Mouse (Mus musculus) ovary, postnatal 14 days (tissue): Measurements from ENCODE around the gene Malrd1.

ENCODE experiments used
- DNase-seq: peaks from one replicate; pipeline ENCODE4 v3.0.0; 2022; ENCODE audit warnings: low spot score

Gene Malrd1

DNA sequence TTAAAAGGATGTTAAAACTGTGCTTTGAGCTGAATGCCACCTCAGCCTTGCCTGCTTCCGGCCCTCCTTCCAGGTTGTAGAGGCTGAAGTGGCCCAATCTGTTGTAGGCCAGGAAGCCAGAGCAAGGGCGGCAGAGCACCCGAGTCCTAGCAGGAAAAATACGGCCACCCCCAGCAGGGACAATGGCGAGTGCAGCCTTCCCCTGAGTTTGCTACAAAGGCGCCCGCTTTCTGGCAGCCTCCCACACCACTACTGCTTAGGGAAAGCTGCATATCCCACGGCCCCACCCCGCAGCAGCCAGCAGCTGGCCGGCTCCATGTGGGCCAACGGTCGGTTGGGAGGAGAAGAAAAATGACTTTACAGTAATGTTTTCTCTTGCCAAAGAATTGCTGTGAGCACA, 503.5 kb downstream of the Malrd1 start:
- no peak for DNase-seq

DNA sequence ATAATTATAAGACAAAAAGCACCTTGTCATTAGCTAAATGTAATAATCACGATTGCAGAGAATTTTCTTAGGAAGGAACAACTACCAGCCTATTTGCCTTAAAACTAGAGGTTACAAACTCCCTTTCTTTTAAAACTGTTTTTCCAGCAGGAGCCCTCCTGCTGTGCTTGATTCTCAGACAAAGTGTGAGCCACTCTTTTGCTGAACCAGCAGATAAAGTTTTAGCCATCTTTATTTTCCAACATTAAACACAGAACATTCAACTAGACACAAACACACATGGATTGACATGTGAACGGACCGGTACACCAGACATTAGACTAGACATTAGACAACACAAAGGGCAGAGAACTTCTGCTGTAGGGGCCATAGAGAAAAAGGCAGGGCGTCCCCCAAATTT, 505.3 kb downstream of the Malrd1 start:
- DNase-seq = no peak

DNA sequence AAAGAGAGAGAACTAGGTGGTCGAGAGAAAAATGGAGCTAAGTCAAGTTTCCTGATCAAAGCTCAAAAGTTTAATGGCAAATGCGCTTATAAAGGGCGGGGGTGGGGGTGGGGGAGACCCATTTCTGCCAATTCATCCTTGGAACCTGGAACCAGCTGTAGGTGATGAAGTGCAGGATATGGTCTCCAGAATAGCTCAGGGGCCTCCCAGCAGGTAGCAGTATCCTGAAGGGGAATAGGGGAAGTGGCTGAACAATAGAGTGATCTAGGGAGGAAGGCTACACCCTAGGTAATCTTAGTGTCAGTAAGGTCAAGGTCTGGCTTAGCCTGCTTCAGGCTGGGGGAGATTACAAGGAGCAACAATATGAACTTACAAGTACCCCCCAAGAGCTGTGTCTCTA, 506.5 kb downstream of the Malrd1 start:
- DNase-seq = no peak

DNA sequence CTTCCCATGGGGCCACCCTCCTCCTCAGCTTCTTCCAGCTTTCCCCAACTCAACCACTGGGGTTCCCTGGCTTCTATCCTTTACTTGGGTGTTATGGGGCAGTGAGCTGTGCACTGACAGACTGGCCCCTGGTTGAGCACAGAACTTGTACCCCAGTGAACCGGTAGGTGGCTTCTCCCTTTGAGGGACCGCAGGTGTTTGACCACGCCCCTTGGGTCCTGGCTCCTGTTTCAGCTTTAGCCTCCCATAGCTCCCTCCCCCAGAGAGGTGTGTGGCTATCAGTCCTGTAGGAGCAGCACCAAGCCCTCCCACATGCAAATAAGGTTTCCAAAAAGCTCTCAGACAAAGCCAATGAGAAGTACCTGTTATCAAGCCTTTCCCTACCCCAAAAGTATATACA, 584.4 kb downstream of the Malrd1 start:
- no peak for DNase-seq

DNA sequence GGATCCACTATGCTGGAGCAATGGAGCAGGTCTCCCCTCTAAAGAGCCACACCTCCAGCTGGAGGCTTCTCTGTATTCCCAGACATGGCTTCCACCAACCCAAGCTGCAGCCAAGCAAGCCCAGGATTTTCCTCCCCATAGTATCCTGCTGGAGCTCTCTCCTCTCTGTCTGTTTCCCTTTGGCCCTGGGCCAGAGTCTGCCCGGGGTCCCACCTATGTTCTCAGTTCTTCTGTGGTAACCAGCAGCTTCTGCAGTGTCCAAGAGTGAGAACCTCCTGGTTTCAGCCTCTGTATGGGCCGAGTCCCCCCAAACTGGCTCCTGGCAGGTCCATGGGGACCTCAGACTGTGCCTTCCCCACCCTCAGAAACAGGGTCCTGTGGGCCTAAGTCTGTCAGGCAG, 587.1 kb downstream of the Malrd1 start:
- DNase-seq = no peak

DNA sequence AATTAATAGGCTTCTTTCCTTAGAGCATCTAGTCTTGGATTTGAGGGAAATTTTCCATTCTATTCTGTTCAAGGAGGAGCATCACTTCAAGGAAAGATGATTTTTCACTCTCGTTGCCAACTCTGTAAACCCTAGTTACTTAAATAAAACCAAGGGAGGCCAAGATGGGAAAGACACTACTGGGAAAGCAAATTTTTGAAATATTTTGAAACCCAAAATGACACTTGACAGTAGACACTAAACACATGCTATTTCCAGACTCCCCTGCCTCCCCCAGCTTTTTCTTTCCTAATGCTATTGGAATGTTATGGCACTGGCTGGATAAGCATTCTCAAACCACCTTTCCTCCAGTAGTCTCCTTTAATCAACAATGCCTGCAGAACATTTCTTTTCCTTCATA, 621.7 kb downstream of the Malrd1 start:
- no peak for DNase-seq

DNA sequence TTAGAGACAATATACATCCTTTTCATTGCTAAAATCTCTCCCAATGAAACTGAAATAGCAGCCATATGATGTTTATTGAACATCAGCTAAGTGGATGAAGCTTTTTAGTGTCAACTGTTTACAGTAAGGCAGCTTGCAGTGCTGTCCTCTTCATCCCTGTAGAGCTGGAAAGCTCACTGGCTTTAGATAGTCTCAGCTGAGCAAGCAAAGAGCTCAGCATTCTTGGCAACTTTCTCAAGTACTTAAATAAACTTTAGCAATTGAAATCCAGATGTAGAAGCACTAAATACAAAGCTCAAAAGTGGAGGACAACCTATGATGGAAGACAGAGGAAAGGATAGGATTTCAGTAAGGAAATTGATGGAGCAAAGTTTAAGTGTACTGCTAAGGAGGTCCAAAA, 626.3 kb downstream of the Malrd1 start:
- no peak for DNase-seq

DNA sequence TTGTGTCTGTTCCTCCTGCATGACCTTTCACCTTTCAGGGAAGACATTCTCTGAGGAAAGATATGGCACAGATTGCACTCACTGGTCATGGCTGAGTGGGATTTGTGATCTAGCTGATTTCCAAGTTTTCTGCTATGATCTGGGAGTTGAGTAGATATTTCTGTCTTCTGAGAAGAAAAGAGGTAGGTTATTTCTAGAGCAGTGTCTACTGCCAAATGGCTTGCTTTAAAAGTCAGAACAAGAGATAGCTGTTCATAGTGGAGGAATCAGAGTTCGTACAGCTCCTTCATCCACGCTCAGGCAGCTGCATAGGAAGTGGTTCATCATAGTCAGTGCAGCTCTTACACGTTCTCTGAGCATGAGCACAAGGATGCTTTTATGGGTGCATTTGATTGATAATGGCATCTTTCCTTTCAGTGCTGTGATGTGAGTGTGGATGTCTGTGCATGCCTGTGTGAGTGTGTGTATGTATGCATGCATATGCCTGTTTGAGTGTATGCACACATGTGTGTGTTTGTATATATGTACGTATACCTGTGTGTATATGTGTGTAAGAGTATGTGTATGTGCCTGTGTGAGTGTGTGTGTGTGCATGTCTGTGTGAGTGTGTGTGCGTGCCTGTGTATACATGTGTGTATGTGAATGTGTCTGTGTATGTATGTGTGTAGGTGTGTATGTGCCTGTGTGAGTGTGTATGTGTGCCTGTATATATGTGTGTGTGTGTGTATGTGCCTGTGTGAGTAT, 637.1 kb downstream of the Malrd1 start:
- DNase-seq = no peak

DNA sequence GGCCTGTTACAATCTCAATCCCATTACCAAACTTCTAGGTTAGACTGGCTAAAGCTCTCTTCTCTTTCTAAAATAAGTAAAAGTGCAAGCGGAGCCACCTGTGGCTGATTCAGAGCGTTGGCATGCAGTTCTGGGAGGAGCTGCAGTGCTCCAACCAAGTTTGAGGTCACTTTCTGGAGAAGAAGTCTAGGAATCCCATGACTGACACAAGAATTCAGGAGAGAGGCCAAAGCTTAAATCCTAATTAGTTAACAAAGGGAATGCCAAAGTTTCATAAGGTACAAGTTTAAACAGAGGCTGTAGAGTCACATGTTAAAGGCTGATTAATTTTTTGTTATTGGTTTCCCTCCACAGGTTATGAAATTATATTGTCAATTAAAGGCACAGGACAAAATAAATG, 642.3 kb downstream of the Malrd1 start:
- DNase-seq = no peak

DNA sequence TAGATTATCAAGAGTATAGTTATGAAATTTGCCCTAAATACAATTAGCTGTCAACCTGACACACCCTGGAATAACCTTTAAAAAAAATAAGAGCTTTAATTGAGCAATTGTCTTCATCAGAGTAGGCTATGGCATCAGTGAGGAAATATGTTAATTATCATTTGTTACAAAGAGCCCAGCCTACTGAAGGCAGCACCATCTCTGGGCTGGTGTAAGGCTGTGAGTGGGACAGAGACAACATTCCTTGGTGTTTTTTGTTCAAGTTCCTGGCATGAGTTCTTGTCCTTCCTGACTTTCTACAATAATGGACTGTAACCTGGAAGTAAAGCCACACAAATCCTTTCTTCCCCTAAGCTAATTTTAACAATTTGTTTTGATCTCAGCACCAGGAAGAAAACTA, 645.8 kb downstream of the Malrd1 start:
- no peak for DNase-seq

DNA sequence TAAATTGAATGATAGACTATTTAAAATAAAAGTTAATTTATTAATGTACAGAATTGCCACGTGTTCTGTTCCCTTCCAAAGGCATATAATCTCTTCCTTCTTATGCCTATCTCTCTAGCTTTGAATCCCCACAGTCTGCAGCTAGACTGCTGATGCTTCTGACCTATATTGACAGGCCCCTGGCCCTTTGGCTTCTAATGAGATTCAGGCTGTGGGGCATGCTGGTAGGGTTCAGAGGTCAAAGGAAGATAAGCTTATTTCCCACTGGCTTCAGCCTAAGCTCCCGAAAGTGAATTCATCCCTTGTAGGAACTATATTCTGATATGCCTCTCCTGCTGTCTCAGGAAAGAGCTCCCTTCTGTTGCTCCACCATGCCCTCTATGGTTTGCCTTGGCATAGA, 647.1 kb downstream of the Malrd1 start:
- DNase-seq = no peak

DNA sequence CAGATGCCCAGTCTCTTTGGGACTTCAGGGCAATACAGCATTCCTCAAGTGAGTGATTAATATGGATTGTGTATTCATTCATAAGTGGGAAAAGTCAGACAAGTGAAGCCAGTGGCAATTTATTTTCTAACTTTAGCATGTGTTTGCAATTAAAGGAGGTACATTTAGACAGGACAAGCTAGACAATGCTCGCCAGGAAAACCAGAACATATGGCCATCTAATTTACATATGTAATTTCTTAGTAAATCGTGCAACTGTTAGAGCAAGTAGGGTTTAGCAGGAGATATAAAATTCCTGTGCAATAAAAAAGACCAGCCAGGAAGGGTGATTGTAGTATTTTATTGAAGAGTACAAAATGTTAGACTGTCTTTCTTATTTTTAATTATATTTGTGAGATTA, 655.9 kb downstream of the Malrd1 start:
- no peak for DNase-seq

DNA sequence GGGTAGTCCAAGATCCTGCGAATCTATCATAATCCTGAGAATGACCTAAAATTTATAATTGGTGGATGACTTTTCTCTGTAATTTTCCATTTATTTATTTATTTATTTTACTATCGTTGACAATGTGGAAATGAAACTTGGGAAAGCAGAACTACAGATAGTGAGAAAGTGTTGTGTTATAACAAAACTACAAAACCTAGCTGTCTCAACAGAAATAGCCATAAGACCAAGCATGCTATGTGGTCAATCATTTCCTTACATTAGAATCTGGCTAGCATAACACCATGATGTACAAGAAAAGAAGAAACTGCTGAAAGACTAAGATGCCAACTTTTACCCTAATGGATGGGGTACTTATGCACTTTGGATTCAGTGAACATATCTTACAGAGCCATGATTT, 656.9 kb downstream of the Malrd1 start:
- no peak for DNase-seq

DNA sequence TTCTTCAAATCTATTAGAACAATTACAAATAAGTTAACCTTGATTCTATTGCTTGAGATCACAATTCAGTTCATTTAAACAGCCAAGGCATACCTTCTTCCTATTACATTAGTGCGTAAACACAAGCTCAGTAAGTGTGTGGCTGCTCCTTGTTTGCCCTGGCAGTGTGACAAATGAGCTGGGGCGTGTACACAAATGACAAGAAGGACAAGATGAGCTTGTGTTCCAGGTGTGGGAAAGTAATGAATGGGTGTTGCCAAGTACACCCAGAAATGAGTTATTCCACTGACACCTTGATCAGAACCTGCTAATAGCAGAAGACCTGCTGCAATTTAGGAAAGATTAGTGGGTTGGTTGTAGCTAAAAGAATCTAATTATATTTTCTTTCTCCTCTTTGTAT, 683.7 kb downstream of the Malrd1 start:
- no peak for DNase-seq

DNA sequence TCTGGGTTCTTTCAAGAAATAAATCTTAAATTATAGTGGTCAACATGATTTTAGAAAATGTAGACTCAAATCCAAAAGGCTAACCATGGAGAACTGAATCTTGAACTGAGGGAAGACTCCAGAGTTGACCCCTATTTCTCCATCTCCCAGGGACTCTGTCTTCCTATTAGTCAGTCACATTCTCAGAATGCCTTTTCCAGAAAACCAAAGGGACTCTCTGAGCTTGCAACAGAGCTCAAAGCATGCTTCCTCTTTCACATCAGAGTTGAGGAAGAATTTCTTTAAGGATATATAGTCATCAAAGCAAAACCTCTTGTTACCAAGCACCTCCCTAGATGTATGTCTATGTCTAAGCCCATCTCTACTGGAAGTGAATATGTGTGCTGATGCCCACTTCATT, 686.5 kb downstream of the Malrd1 start:
- DNase-seq = no peak

DNA sequence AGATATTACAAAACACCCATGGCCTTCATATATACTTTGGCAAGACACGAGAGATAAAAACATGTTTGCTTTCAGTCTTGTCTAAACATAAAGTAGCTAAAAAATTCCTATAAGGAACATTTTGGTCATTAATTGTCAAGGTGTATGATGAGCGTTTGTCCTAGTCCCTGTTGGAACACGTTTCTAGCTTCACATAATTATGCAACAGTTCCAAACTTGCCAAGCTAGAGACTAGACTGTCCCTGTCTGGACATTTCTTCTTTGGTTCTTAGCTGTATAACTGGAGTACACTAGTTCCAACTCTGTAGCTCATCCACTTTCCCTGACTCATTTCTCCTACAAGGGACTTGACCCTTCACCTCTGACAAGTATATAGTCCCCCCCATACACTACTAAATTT, 687.8 kb downstream of the Malrd1 start:
- no peak for DNase-seq

DNA sequence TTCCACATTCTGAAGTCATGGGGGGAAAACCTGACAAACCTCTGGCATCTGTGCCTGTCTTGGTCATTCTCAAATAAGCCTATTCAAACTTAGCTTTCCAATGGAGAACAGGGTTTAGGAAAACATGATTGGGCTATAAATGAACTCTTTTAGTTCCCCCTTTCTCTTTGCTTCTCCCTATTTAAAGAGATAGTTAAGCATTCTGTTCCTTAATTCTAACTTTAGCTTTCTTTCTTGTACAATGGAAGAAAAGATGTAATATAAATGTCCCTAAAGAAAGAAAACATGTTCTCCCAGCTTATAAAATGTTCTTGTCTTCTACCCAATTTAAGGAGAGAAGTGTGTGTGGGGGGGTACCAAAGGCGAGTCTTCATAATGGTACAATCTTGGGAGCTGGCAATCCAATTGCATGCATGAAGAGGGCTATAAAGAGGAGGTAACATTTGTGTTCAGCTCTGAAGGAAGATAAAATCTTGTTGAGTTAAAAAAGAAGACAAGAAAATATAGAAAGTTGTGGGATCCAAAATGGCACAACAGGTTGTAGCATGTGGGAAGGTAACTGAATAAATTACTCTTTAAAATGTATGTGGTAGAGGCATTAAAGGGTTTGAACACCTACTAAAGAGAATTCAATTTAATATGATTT, 702.0 kb downstream of the Malrd1 start:
- DNase-seq = no peak

DNA sequence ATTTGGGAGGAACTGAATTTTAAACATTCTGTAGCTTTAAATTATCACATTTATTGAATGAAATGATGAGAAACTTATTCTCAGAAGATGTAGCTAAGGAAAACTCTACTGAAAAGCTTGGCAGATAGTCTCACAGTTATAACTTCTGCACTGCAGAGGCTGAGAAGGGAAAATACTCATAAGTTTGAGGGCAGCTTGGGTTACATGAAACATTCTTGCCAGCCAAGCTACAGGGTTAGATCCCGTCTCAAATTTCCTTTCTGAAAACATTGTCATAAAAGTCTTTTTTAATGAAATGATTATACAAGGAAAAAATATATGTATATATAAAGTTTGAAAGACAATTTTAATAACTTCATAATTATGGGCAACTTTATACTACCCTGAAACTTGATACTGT, 714.6 kb downstream of the Malrd1 start:
- no peak for DNase-seq

DNA sequence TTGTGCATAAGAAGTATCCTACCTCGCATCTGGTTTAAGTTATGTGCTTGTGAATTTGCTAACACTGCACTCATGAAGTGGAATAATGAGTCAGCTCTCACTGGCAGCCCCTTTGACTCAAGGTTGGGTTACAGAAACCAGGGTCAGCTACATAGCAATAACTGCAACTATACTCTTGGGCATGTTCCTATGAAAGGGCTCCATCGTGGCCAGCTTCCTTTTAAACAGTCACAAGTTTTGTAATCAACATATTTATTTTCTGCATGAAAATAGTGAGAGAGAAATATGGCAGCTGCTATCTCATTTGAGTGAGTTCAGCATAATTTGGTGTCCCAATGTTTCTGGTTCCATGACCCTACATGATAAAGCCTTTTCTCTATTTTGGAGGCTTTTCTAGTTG, 716.8 kb downstream of the Malrd1 start:
- DNase-seq = no peak

DNA sequence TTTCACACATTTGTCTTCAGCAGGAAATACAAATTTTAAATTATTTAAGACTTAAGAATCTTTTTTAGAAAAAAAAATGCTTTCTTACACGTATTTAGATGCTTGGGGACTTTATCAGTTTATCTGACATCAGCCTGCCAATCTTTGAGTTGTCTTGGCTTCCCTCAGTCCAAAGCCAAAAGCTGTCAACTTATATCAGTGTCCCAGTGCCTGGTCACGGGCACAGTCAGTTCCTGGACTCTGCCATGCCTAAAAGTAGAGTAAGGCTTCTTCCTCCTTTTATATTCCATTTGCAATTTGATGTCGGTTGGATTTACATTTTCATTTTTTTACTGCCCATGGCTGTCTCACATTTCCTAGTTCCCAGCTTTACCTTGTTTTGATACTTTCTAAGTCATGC, 722.6 kb downstream of the Malrd1 start:
- no peak for DNase-seq

DNA sequence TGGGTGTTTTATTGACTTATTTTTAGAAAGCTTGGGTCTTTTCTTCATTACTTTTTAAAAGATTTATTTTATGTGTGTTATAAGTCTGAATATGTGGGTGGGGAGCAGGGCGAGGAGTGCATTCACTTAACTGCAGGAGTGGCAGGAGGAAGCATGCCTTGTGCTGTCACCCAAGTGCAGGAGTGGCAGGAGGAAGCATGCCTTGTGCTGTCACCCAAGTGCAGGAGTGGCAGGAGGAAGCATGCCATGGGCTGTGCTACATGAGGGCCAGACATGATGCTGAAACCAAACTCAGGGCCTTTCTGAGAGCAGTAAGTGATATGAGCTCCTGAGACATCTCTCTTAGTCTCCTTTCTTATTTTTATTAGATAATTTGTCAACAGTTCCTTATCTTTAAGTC, 726.0 kb downstream of the Malrd1 start:
- DNase-seq = no peak
